Mouse (Mus musculus) lung, embryonic 16.5 days (tissue): ENCODE data around the gene S100a4. TPM values are rescaled to one million over a fixed set of nuclear protein-coding genes. Genes with fewer than 3 reads are reported as not detected.

Experiments used
- ATAC-seq: fragments of 200-750 bp; cut with Nextera tagmentation; 2 replicates; pipeline ENCODE4 v1.8.0; 2017; ENCODE audit warnings: low read depth, mild to moderate bottlenecking, moderate library complexity
- H3K27ac ChIP-seq: fragments of 300-500 bp; sonication (generic); 2 replicates; pipeline ENCODE4 v1.5.1; 2014; ENCODE audit warnings: mild to moderate bottlenecking, control low read depth, low read length
- H3K27me3 ChIP-seq: fragments of 300-500 bp; sonication (generic); 2 replicates; pipeline ENCODE4 v1.6.1; 2014; ENCODE audit warnings: low read depth, low read length, mixed read lengths; ENCODE audit not compliant: control insufficient read depth, insufficient read depth
- H3K36me3 ChIP-seq: fragments of 300-500 bp; sonication (generic); 2 replicates; pipeline ENCODE4 v1.6.1; 2014; ENCODE audit warnings: low read length; ENCODE audit not compliant: control insufficient read depth, insufficient read depth
- H3K4me1 ChIP-seq: fragments of 300-500 bp; sonication (generic); replicated peaks from 2 replicates; pipeline ENCODE4 v1.6.1; 2014; ENCODE audit warnings: low read length, mixed read lengths; ENCODE audit not compliant: control insufficient read depth, insufficient read depth
- H3K4me2 ChIP-seq: fragments of 300-500 bp; sonication (generic); 2 replicates; pipeline ENCODE4 v1.6.1; 2014; ENCODE audit warnings: low read depth, low read length, control low read depth
- H3K4me3 ChIP-seq: fragments of 300-500 bp; sonication (generic); 2 replicates; pipeline ENCODE4 v1.5.1; 2014; ENCODE audit warnings: mild to moderate bottlenecking, low read length, control low read depth
- H3K9ac ChIP-seq: fragments of 300-500 bp; sonication (generic); 2 replicates; pipeline ENCODE4 v1.6.1; 2014; ENCODE audit warnings: low read length, control low read depth
- H3K9me3 ChIP-seq: fragments of 300-500 bp; sonication (generic); 2 replicates; pipeline ENCODE4 v1.6.1; 2016; ENCODE audit warnings: low read length; ENCODE audit not compliant: control insufficient read depth
- WGBS: fragments of 180-500 bp; shearing (Covaris S2); extraction: QIAGEN DNeasy Blood & Tissue Kit; methylation state at CpG from one replicate; pipeline ENCODE4 v1.1.7; 2014; 5-methylcytosine and 5-hydroxymethylcytosine counted together
- polyA plus RNA-seq: library from polyadenylated mRNA; unstranded; fragments of >200 nt; fragmentation: Nextera tagmentation; extraction: Ambion mirVana; gene quantifications from 2 replicates; pipeline ENCODE4 v1.2.1, GENCODE M21; 2015

Gene S100a4
- polyA plus RNA-seq, 1 experiment from 2014 or later, result 12.1 TPM

- Histone ChIP-seq H3K4me3 (peak overlapping the region; percentile 48), H3K27ac (no peak overlapping the region; the same call in 1 of the 2 replicates), H3K4me1 (peaks cover 23% of the 10 kb centered on the region), H3K4me2 (peak overlapping the region; percentile 73), H3K9ac (peak overlapping the region; percentile 63), H3K27me3 (no peaks in the 10 kb centered on the region), H3K9me3 (no peaks in the 10 kb centered on the region; the same call in 1 of the 2 replicates), H3K36me3 (no peaks in the 10 kb centered on the region)
- 57% methylated on average over 7 of the region's 7 CpGs for WGBS
- no peak for ATAC-seq
These were observed 10.0 kb downstream of the S100a4 start for GRCm38 (mm10) chr3:90613461-90614147.

- ATAC-seq, result no peak
- Histone ChIP-seq H3K9me3 (no peaks in the 10 kb centered on the region; the same call in 1 of the 2 replicates), H3K4me3 (peak overlapping the region; percentile 48; the same call in 1 of the 2 replicates), H3K4me2 (peak overlapping the region; percentile 73), H3K4me1 (peaks cover 23% of the 10 kb centered on the region), H3K27me3 (no peaks in the 10 kb centered on the region), H3K9ac (peak overlapping the region; percentile 36), H3K27ac (peak overlapping the region; percentile 19), H3K36me3 (no peaks in the 10 kb centered on the region)
- WGBS, result 77% methylated on average over 6 of the region's 6 CpGs
These were observed 10.6 kb downstream of the S100a4 start for GRCm38 (mm10) chr3:90614148-90614530.

- Histone ChIP-seq H3K4me1 (peaks cover 23% of the 10 kb centered on the region), H3K9ac (peak overlapping the region; percentile 36), H3K27me3 (no peaks in the 10 kb centered on the region), H3K4me2 (0 out of 2 replicates have a peak overlapping the region, but pooled peaks have one; percentile 73), H3K4me3 (no peak overlapping the region; the same call in 1 of the 2 replicates), H3K36me3 (no peaks in the 10 kb centered on the region), H3K27ac (peak overlapping the region; percentile 19), H3K9me3 (no peaks in the 10 kb centered on the region; the same call in 1 of the 2 replicates)
- ATAC-seq, result peak; percentile 12
- 57% methylated on average over 11 of the region's 11 CpGs for WGBS
These were observed 11.2 kb downstream of the S100a4 start for GRCm38 (mm10) chr3:90614611-90615251.

- Histone ChIP-seq H3K27ac (peak overlapping the region; percentile 19; the same call in 1 of the 2 replicates), H3K27me3 (no peaks in the 10 kb centered on the region), H3K4me1 (peaks cover 23% of the 10 kb centered on the region), H3K36me3 (no peaks in the 10 kb centered on the region), H3K9me3 (no peaks in the 10 kb centered on the region; the same call in 1 of the 2 replicates), H3K4me3 (no peak overlapping the region), H3K4me2 (no peak overlapping the region), H3K9ac (no peak overlapping the region)
- WGBS, result 5% methylated on average over 7 of the region's 7 CpGs
- ATAC-seq, result peak; percentile 86
These were observed 11.8 kb downstream of the S100a4 start for GRCm38 (mm10) chr3:90615415-90615814.

GRCm38 (mm10) chr3:90615911-90616310 is 12.3 kb downstream of the S100a4 start:
- no peak overlapping the region for H3K4me3 ChIP-seq
- ATAC-seq, result no peak
- no peaks in the 10 kb centered on the region; the same call in 1 of the 2 replicates for H3K9me3 ChIP-seq
- peaks cover 23% of the 10 kb centered on the region for H3K4me1 ChIP-seq
- peak overlapping the region; percentile 64 for H3K27ac ChIP-seq
- 37% methylated on average over 1 of the region's 1 CpGs for WGBS
- H3K36me3 ChIP-seq, result no peaks in the 10 kb centered on the region
- no peak overlapping the region for H3K4me2 ChIP-seq
- no peak overlapping the region for H3K9ac ChIP-seq
- H3K27me3 ChIP-seq, result no peaks in the 10 kb centered on the region

GRCm38 (mm10) chr3:90617586-90617985 is 14.0 kb downstream of the S100a4 start:
- Histone ChIP-seq H3K27ac (no peak overlapping the region), H3K4me3 (no peak overlapping the region), H3K9ac (no peak overlapping the region), H3K4me1 (peaks cover 23% of the 10 kb centered on the region), H3K4me2 (no peak overlapping the region), H3K9me3 (no peaks in the 10 kb centered on the region; the same call in 1 of the 2 replicates), H3K27me3 (no peaks in the 10 kb centered on the region), H3K36me3 (no peaks in the 10 kb centered on the region)
- 11% methylated on average over 1 of the region's 1 CpGs for WGBS
- no peak for ATAC-seq

GRCm38 (mm10) chr3:90621552-90621951 is 18.0 kb downstream of the S100a4 start:
- WGBS, result 38% methylated on average over 7 of the region's 7 CpGs
- Histone ChIP-seq H3K4me2 (no peak overlapping the region), H3K9ac (no peak overlapping the region)

GRCm38 (mm10) chr3:90623435-90624071 is 20.0 kb downstream of the S100a4 start:
- peak; percentile 47 for ATAC-seq
- WGBS, result 11% methylated on average over 2 of the region's 2 CpGs
- no peak overlapping the region; the same call in 1 of the 2 replicates for H3K27ac ChIP-seq

More at GRCm38 (mm10) chr3:90621552-90621951, 18.0 kb downstream of the S100a4 start:
- ATAC-seq, result no peak
- H3K36me3 ChIP-seq, result no peaks in the 10 kb centered on the region
- no peak overlapping the region for H3K27ac ChIP-seq
- H3K4me3 ChIP-seq, result no peak overlapping the region
- no peaks in the 10 kb centered on the region; the same call in 1 of the 2 replicates for H3K9me3 ChIP-seq
- H3K4me1 ChIP-seq, result peaks cover 4% of the 10 kb centered on the region
- H3K27me3 ChIP-seq, result no peaks in the 10 kb centered on the region

GRCm38 (mm10) chr3:90625496-90625895 is 21.9 kb downstream of the S100a4 start:
- WGBS, result 69% methylated on average over 5 of the region's 5 CpGs
- H3K4me1 ChIP-seq, result peaks cover 4% of the 10 kb centered on the region
- no peaks in the 10 kb centered on the region for H3K27me3 ChIP-seq
- H3K4me3 ChIP-seq, result no peak overlapping the region
- H3K9ac ChIP-seq, result no peak overlapping the region
- no peak for ATAC-seq
- no peak overlapping the region; the same call in 1 of the 2 replicates for H3K27ac ChIP-seq
- no peaks in the 10 kb centered on the region for H3K36me3 ChIP-seq
- no peaks in the 10 kb centered on the region for H3K9me3 ChIP-seq
- H3K4me2 ChIP-seq, result no peak overlapping the region

More at GRCm38 (mm10) chr3:90623435-90624071, 20.0 kb downstream of the S100a4 start:
- Histone ChIP-seq H3K4me1 (peaks cover 4% of the 10 kb centered on the region), H3K9me3 (no peaks in the 10 kb centered on the region), H3K4me3 (no peak overlapping the region), H3K36me3 (no peaks in the 10 kb centered on the region), H3K9ac (no peak overlapping the region), H3K4me2 (no peak overlapping the region), H3K27me3 (no peaks in the 10 kb centered on the region)
